Comparison of ENCODE assay signal across 7 mouse cellular contexts in the genomic region with DNA sequence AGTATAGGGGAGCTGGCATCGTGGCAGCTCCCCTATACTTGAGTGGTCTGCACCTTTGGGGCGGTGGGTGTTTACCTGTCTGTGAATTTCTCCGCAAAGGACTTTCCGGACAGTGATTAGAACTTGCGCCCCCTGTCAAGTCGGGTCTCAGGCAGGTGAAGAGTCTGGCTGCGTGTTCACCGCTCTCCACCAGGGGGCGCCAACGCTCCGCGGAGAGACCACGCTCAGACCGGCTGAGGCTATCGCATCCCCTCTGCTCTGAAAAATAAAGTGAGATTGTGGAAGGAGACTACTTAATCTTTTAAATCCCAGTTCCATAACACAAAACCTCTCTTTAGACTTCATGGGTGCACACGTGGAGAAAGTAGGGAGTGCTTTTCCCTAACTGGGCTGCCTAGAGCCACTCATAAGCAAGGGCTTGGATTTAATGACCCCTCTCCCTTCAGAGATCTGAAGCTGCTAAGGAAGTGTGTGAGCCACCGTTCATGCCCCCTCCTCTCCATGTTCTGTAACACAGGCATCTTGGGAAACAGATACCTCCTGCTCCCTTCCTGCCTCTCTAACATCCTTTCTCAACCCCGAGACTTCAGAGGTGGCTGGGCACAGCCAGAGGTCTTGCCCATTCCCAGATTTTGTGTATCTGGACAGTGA. TPM values are rescaled to one million over a fixed set of nuclear protein-coding genes. Genes with fewer than 3 reads are reported as not detected.
A peak's percentile ranks its signal among the peaks of the same experiment; 100 is the strongest.
DNase-seq lines count a peak whose midpoint lies in the region; ATAC-seq and TF ChIP-seq lines count a peak whose summit lies in the region.

No protein-coding gene starts in this region.

- H3K4me2 ChIP-seq in hindbrain, postnatal 0 days (ENCODE audit: low read depth, low read length): no peak overlapping the region
- no peak overlapping the region for H3K4me2 ChIP-seq in midbrain, embryonic 14.5 days (ENCODE audit: low read length)

- H3K9me3 ChIP-seq in hindbrain, postnatal 0 days (ENCODE audit: low read length): no peaks in the 10 kb centered on the region
- no peaks in the 10 kb centered on the region for H3K9me3 ChIP-seq in midbrain, embryonic 14.5 days (ENCODE audit: control insufficient read depth, low read length)

- H3K27ac ChIP-seq in hindbrain, postnatal 0 days: no peak overlapping the region
- no peak overlapping the region for H3K27ac ChIP-seq in left cerebral cortex, adult 2 months
- H3K27ac ChIP-seq in midbrain, embryonic 14.5 days (replicated peaks; ENCODE audit: low read depth, low read length): peak overlapping the region; percentile 45; the same call in 1 of the 2 replicates

- 6% methylated on average over 18 of the region's 18 CpGs for WGBS in hindbrain, postnatal 0 days
- 7% methylated on average over 18 of the region's 18 CpGs for WGBS in midbrain, embryonic 14.5 days

- H3K36me3 ChIP-seq in hindbrain, postnatal 0 days (ENCODE audit: insufficient read depth, low read length): no peaks in the 10 kb centered on the region
- H3K36me3 ChIP-seq in midbrain, embryonic 14.5 days (ENCODE audit: control insufficient read depth, insufficient read depth, low read length): no peaks in the 10 kb centered on the region

- intact Hi-C loops in left cerebral cortex, adult 2 months (cut with DNase I): loop anchor here (1.0 to 5.0 kb wide), 2 partner anchors 599 to 737 kb away; no protein-coding TSS in a partner anchor

- DNase-seq in WW6 (ENCODE audit: low read depth, low spot score): peak; percentile 45
- DNase-seq in cerebellum, adult 9-11 months: peak; percentile 52
- peak; percentile 70 to 77 for DNase-seq in frontal cortex, postnatal 25 days (ENCODE audit: low spot score in 2 of 2)
- DNase-seq in hindbrain, postnatal 0 days (ENCODE audit: low spot score): peak; percentile 86
- DNase-seq in left cerebral cortex, adult 2 months (ENCODE audit: extremely low spot score in 1 of 2, low spot score in 2 of 2): peak; percentile 80 to 86
- DNase-seq in midbrain, embryonic 14.5 days: peak; percentile 92
- peak; percentile 50 for DNase-seq in spleen, adult 12 weeks (ENCODE audit: low spot score)

- peak; percentile 69; the same call in 1 of the 2 replicates for ATAC-seq in hindbrain, postnatal 0 days
- ATAC-seq in midbrain, embryonic 14.5 days (ENCODE audit: low FRiP score, low TSS enrichment): no peak; the same call in 1 of the 2 replicates

- TF ChIP-seq CTCF in hindbrain, postnatal 0 days (IDR thresholded peaks at IDR 0.05; ENCODE audit: low read depth): peak; percentile 99
- peak; percentile 99 for TF ChIP-seq CTCF in left cerebral cortex, adult 2 months (IDR thresholded peaks at IDR 0.05)

- no peak overlapping the region for H3K4me3 ChIP-seq in hindbrain, postnatal 0 days (ENCODE audit: low read length)
- no peak overlapping the region for H3K4me3 ChIP-seq in left cerebral cortex, adult 2 months
- H3K4me3 ChIP-seq in midbrain, embryonic 14.5 days (replicated peaks; ENCODE audit: low read depth, low read length): no peak overlapping the region

- H3K4me1 ChIP-seq in hindbrain, postnatal 0 days (ENCODE audit: insufficient read depth, low read length): 0 out of 2 replicates have a peak, but pooled peaks cover 3% of the 10 kb centered on the region
- peaks cover 19% of the 10 kb centered on the region for H3K4me1 ChIP-seq in midbrain, embryonic 14.5 days (ENCODE audit: control insufficient read depth, insufficient read depth, low read length)

- H3K27me3 ChIP-seq in hindbrain, postnatal 0 days (ENCODE audit: insufficient read depth, low read length): no peaks in the 10 kb centered on the region
- no peaks in the 10 kb centered on the region; the same call in 1 of the 2 replicates for H3K27me3 ChIP-seq in midbrain, embryonic 14.5 days (ENCODE audit: control insufficient read depth, insufficient read depth, low read length)

- H3K9ac ChIP-seq in hindbrain, postnatal 0 days (replicated peaks; ENCODE audit: low read length): no peak overlapping the region
- H3K9ac ChIP-seq in midbrain, embryonic 14.5 days (replicated peaks; ENCODE audit: low read length): no peak overlapping the region

RNA-seq across cellular contexts. Expression of gene Blcap, which starts 34.1 kb away (rescaled TPM):
- 207 and 253 TPM in 2 replicates for total RNA-seq in hindbrain, postnatal 0 days (2014; rRNA removed)
- polyA plus RNA-seq in hindbrain, postnatal 0 days (2015; fragmentation: Nextera tagmentation; extraction: Ambion mirVana): 263 and 284 TPM in 2 replicates
- 100 to 1,000 TPM; 109 to 111 TPM for total RNA-seq in left cerebral cortex, adult 2 months (2021)
- 353 and 397 TPM in 2 replicates for polyA plus RNA-seq in midbrain, embryonic 14.5 days (2014; fragmentation: Nextera tagmentation; extraction: Ambion mirVana)

RNA-seq across cellular contexts. Expression of gene Nnat, which starts 45.3 kb away (rescaled TPM):
- total RNA-seq in hindbrain, postnatal 0 days (2014; rRNA removed): 8,203 and 10,251 TPM in 2 replicates
- 5,188 and 5,840 TPM in 2 replicates for polyA plus RNA-seq in hindbrain, postnatal 0 days (2015; fragmentation: Nextera tagmentation; extraction: Ambion mirVana)
- 100 to 1,000 TPM; 225 to 280 TPM for total RNA-seq in left cerebral cortex, adult 2 months (2021)
- 7,465 and 9,945 TPM in 2 replicates for polyA plus RNA-seq in midbrain, embryonic 14.5 days (2014; fragmentation: Nextera tagmentation; extraction: Ambion mirVana)

Comparison
In these comparisons a context has a peak if more than half of its experiments do, and no peak if none do; other contexts are left out.
1. RNA of gene Nnat, which starts 45.3 kb away (total RNA-seq): 8,203 to 10,251 TPM in hindbrain, postnatal 0 days; 225 to 280 TPM in left cerebral cortex, adult 2 months; every median in the first group is over 10 times any median in the second.
2. Peak in every context shown above with its lines, with median percentiles within 50 percentile points of each other: DNase-seq.